Mouse (Mus musculus) ovary, postnatal 10 days (tissue): ENCODE measurements around the gene Smtnl1.
"Not testable (repeated sequence)": the region's sequence is repeated elsewhere in the genome, so short reads cannot be mapped to it uniquely, and the experiment has no call there.

Experiments used
- DNase-seq: peaks from one replicate; pipeline ENCODE4 v3.0.0; 2022; ENCODE audit warnings: low spot score

Smtnl1 gene

DNA sequence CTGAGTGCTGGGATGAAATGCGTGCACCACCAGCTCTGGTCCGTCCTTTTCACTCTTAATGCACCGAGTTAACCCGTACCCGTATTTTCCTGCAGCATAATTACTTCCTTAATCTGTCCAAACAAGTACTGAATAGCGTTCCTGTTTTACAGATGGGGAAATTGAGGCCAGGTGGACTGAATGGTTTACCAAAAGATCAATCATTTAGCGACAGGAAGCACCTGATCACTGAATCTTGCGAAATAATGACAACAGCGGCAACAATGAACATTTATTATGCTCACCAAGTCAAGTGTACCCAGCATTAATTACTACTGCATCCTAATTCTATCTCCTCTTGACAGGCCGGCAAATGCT, 16.1 kb upstream of the Smtnl1 start, which contains the start of gene Slc43a1:
Gene Slc43a1 (plus strand): TSS at position 258 of the 357 bp plus-strand sequence.
- DNase-seq = no peak

- no peak for DNase-seq
Measured at GRCm38 (mm10) chr2:84837817-84838592, 15.6 kb upstream of the Smtnl1 start.

GRCm38 (mm10) chr2:84837107-84837506, 14.7 kb upstream of the Smtnl1 start:
- no peak for DNase-seq

GRCm38 (mm10) chr2:84831666-84832391, 9.4 kb upstream of the Smtnl1 start:
- peak; percentile 67 for DNase-seq

DNA sequence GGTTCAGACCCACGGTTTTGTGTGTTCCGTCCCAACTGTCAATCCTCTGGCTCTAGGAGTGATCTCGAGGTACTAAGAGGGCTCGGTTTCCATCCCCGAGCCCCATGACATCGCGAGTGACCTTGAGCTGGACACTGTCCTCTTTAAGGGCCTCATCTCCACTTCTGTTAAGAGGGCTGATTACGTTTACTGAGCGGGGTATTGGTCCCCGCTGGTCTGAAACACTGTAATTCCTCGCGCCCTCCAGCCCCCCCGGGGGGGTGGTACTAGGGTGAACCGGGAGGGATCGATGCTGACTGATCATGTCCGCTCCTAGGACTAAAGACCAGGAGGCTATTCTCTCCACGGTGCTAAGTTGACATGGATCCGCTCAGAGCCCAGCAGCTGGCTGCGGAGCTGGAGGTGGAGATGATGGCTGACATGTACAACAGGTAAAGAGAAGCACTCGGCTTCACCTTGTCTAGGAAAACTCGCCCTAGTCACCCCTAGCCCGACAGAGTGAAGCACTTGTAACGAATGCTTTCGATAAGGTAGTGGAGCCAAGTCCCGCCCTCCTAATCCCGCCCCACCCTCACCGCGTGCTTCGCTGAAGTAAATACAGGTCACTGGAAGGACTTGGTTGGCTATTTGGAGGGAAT, 5.0 kb upstream of the Smtnl1 start:
- DNase-seq = no peak

DNA sequence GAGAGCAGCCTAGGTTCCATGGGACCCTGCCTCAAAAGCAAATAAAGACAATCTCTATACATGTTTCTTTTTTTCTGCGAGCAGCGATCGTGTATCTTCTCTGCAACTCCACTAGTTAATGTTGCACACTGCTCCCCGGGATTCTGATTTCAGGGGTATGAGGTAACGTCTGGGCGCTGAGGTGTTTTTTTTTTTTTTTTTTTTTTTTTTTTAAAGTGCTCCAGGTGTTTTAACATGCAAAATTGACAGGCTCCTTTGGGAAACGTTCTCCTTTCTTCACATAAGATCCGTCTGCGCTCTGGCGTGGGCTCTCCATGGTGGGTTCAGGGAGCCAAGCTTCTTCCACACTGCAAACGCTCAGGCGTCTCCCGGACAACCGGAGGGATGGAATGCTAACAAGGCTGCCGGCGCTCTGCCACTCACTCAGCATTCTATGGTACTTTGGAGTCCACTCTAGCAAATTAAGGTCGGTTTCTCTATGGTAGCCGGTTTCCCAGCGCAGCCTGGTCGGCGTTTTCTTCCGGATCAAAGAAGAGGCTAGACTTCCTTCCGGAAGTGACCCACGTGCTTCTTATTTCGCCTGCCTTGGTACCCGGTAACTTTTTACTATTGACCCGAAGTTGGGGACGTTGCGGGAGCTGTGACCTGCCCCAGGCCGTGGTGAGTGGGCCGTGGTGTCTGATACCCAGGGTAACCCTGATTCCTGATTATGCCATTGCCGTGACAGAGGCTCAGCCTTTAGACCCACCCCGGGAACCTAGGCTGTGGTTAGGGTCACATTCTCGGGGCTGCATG, 4.2 kb upstream of the Smtnl1 start, which contains the start of gene Timm10:
Gene Timm10 (plus strand): TSS at position 510 of the 795 bp plus-strand sequence.
- peak; percentile 50 for DNase-seq

DNA sequence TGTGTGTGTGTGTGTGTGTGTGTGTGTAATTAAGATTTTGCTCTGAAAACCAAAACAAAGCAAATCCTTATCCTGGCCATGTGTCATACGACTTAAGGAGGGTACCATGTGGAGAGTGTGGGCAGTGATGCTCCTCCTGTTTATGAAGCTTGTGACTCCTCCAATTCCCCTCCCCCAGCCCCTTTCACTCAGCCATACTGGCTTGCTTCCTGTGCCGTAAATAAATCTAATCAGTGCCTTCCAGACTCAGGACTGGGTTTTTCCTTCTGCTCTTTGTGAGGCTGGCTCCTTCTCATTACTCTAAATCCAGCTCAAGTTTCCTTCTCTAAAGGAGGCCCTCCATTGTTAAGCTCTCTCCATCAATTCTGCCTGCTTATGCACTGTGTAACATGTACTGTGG, 785 bp upstream of the Smtnl1 start:
- DNase-seq = no peak

- DNase-seq = no peak
Measured at GRCm38 (mm10) chr2:84819861-84820260, 2.6 kb downstream of the Smtnl1 start.

- DNase-seq = no peak
Measured at GRCm38 (mm10) chr2:84812676-84813075, 9.8 kb downstream of the Smtnl1 start.

- no peak for DNase-seq
Measured at GRCm38 (mm10) chr2:84811880-84812279, 10.6 kb downstream of the Smtnl1 start.

DNA sequence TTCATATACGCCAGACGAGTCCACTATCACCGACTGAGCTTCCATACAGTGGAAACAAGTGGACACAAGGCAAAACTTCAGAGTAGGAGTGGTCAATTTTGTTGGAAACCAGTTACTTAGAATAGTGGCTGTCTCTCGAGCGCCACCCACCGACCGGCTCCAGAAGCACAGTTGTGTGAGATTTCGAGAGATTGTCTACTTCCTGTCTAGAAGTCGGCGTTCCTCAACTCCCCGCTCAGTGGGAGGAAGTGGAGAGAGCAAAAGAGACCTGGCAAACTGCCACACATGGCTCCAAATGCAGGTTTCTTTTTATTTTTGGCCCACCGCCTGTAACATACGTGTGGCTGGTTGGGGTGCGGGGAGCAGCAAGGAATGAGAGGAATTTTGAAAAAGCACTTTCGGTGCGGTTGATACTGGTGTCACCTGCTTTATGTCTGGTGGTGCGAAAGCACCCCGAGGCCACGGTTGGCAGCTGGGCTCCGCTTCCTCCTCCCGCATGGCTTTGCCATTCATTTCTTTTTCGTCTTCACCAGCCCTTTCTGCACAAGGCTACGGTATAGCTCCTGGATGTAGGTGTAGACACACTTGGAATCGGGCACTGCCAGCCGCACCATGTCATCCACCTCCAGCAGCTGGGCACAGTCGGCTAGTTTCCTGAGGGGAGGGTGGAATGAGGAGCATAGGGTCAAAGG, 11.4 kb downstream of the Smtnl1 start:
- peak; percentile 63 for DNase-seq

- no peak for DNase-seq
Measured at GRCm38 (mm10) chr2:84810526-84810885, 11.9 kb downstream of the Smtnl1 start.

- no peak for DNase-seq
Measured at GRCm38 (mm10) chr2:84809330-84809729, 13.1 kb downstream of the Smtnl1 start.

DNA sequence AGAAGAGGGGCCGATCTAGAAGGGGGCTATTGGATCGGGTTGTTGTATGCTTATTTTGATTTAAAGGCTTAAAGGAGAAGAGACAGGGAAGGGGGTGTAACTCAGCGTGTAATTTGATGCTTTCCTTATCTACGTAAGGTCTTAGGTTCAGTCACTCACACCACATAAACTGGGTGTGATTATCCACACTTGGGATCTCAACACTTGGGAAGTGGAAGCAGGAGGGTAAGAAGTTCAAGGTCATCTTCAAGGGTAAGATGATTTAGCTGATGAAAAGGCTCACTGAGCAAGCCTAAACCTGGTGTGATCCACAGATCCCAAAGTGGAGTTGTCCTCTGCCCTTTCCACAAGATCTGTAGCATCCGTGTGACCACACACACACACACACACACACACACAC, 15.9 kb downstream of the Smtnl1 start:
- no peak for DNase-seq

DNA sequence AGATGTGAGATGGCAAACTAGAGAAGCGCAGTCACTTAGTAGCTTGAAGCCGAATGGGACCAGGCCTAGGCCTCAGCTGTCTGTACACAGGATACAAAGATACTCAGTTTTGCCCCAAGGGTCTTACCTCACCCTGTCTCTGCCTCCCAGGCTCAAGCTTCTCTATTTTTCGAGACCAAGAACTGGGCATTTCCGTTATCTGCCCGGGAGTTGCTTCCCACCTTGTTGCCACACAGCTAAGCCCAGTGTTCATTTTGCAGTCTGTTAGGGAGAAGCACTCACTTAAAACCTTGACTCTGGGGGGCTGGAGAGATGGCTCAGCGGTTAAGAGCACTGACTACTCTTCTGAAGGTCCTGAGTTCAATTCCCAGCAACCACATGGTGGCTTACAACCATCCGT, 18.5 kb downstream of the Smtnl1 start:
- no peak for DNase-seq

- DNase-seq = not testable (repeated sequence)
Measured at GRCm38 (mm10) chr2:84801223-84801622, 21.2 kb downstream of the Smtnl1 start.

DNA sequence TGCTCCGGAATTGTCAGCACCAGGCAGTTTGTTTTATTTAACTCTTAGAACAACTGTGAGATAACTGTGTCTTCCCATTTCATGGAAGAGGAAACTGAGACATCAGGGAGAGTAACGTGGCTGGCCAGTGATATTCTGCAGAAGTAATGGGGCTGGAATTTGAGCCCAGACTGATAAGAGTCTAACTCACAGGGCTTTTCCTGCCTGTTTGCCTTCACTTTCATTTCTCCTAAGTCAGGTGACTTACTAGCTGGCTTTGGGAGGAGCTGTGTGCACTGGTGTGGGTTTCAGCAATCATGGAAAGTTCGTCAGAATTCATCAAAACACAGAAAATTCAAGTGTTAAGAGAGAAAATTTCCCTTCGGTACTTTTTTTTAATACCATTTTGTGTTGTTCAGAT, 22.1 kb downstream of the Smtnl1 start:
- no peak for DNase-seq

DNA sequence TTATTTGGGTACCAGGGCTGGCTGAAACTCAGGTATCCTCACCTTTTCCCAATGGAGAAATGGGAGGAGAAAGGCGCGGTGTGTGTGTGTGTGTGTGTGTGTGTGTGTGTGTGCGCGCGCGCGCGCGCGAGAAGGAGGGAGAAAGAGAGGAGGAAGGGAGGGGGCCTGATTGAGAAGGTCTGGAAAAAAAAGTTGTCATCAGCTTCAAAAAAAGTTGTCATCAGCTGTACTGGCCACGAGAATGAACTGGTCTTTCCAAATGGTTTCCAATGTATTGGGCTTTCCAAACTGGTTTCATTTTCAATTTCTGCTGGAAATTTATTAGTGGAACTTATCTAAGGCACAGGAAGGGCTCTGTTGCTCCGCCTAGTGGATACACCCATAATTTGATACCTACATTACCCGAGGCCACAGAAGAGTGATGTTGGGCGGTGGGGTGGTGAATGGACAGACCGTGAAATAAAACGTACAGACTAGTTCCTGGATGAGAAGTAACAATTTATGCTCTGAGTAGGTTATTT, 23.4 kb downstream of the Smtnl1 start:
- DNase-seq = no peak

GRCm38 (mm10) chr2:84798493-84798921, 23.9 kb downstream of the Smtnl1 start, which contains the start of gene Ube2l6:
Gene Ube2l6 (plus strand): TSS chr2:84798828.
- DNase-seq = no peak

GRCm38 (mm10) chr2:84797833-84798492, 24.5 kb downstream of the Smtnl1 start:
- peak; percentile 50 for DNase-seq

- no peak for DNase-seq
Measured at GRCm38 (mm10) chr2:84793871-84794270, 28.6 kb downstream of the Smtnl1 start.
